Mouse (Mus musculus): ENCODE data around the gene Lyar. TPM values are rescaled to one million over a fixed set of nuclear protein-coding genes. Genes with fewer than 3 reads are reported as not detected.

Gene Lyar
- total and polyA plus RNA-seq, 3 experiments = 134 to 314 (median 195) TPM

DNA sequence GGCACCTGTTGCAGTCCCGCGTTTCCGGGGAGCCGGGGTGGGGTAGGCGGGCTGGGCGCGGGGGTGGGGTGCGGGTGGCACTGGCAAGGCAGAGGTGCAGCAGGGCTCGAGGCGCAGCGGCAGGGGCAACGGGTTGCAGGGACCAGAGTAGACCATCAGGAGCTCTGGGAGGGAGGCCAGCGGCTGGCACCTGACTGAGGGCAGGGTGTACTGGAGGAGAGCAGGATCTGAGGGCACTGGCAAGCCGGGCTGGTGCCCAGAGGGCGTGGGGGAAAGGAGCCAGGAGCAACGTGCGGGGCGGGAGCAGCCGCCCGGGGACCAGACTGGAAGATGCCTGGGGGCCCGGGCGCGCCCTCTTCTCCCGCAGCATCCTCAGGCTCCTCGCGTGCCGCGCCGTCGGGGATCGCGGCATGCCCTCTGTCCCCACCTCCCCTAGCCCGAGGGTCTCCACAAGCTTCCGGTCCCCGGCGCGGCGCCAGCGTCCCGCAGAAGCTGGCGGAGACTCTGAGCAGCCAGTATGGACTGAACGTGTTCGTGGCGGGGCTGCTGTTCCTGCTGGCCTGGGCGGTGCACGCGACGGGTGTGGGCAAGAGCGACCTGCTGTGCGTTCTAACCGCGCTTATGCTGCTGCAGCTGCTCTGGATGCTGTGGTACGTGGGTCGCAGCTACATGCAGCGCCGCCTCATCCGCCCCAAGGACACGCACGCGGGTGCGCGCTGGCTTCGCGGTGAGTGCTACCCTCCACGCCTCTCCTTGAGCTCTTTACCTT is 57.0 kb downstream of the Lyar start:
- H3K9ac ChIP-seq (ENCODE audit: insufficient read depth, low read depth) = no peak overlapping the region
- in situ Hi-C loops (cut with MboI; ENCODE audit: low pct_ligation_motif_present, low pct_unique_long_range_greater_than_20kb, low sequenced_read_pairs) = no loop called here
- peaks cover 0 to 8% of the 10 kb centered on the region in 2 experiments for H3K36me3 ChIP-seq (replicated peaks in 1 of 2; ENCODE audit: control insufficient read depth in 1 of 2, insufficient read depth in 1 of 2, low read length in 1 of 2)
- peaks cover 2 to 5% of the 10 kb centered on the region in 2 experiments; a peak in 1 of 4 replicates for H3K4me1 ChIP-seq (ENCODE audit: control insufficient read depth in 1 of 2, insufficient read depth in 2 of 2)
- H3K4me3 ChIP-seq (replicated peaks in 1 of 3; ENCODE audit: low read depth in 2 of 3, low read length in 2 of 3, poor library complexity in 1 of 3) = no peak overlapping the region
- dilution Hi-C loops (cut with MboI; ENCODE audit: extremely low pct_ligation_motif_present, extremely low pct_unique_long_range_greater_than_20kb, low sequenced_read_pairs) = no loop called here
- no peak overlapping the region for H3K4me2 ChIP-seq (ENCODE audit: insufficient read depth, low read depth, poor library complexity, severe bottlenecking)
- no peaks in the 10 kb centered on the region for H3K9me3 ChIP-seq (replicated peaks; ENCODE audit: low read length)
- no peaks in the 10 kb centered on the region for H3K79me2 ChIP-seq (replicated peaks; ENCODE audit: control insufficient read depth, extremely low read depth, insufficient read depth, poor library complexity, severe bottlenecking)
- no peak for TF ChIP-seq NELFE (IDR thresholded peaks at IDR 0.05; ENCODE audit: low read depth, low read length)
- no peak for TF ChIP-seq POLR2A (IDR thresholded peaks at IDR 0.05; ENCODE audit: low read depth, low read length)
- TF ChIP-seq BHLHE40 (IDR thresholded peaks at IDR 0.05; ENCODE audit: low read depth, low read length) = no peak
- DNase-seq (ENCODE audit: extremely low read depth) = no peak
- H3K27me3 ChIP-seq (replicated peaks) = no peaks in the 10 kb centered on the region
- no peak overlapping the region for H3K27ac ChIP-seq (ENCODE audit: insufficient read depth, low read depth)

DNA sequence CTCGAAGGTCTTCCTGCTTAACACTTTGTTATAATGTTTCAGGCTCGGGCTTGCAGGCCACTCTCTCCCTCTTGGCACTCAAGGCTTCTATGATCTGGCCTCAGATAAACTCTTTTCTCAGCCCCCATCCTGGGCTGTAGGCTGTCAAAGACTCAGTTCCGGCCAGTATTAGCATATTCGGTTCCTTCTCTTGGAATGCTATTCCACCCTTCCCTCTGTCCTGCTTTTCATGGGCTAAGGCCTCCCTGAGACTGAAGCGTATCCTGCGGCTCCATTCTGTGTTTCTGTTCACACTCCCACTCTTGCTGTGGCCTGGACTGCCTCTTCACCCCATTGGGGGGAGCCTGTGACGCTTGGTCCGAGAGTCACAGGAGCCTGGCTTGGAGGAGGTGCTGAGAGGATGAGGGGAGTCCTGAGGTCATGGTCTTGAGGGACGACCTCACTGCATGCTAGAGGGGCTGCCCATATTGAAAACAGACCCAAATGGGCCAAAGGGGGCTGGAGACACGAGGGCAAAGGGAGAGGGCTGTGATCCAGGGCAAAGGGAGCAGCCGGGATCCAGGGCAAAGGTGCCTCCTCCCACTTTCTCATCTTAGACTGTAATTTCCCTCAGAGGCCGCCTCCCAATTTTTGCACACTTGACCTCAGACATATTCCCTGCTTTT is 57.8 kb downstream of the Lyar start:
- dilution Hi-C loops (cut with MboI; ENCODE audit: extremely low pct_ligation_motif_present, extremely low pct_unique_long_range_greater_than_20kb, low sequenced_read_pairs) = no loop called here
- DNase-seq (ENCODE audit: extremely low read depth) = no peak
- no peaks in the 10 kb centered on the region for H3K79me2 ChIP-seq (replicated peaks; ENCODE audit: control insufficient read depth, extremely low read depth, insufficient read depth, poor library complexity, severe bottlenecking)
- H3K36me3 ChIP-seq (replicated peaks in 1 of 2; ENCODE audit: control insufficient read depth in 1 of 2, insufficient read depth in 1 of 2, low read length in 1 of 2) = peaks cover 0 to 4% of the 10 kb centered on the region in 2 experiments
- H3K4me3 ChIP-seq (replicated peaks in 1 of 3; ENCODE audit: low read depth in 2 of 3, low read length in 2 of 3, poor library complexity in 1 of 3) = no peak overlapping the region
- no peak overlapping the region for H3K9ac ChIP-seq (ENCODE audit: insufficient read depth, low read depth)
- H3K4me1 ChIP-seq (ENCODE audit: control insufficient read depth in 1 of 2, insufficient read depth in 2 of 2) = peaks cover 2 to 5% of the 10 kb centered on the region in 2 experiments; a peak in 1 of 4 replicates
- no peaks in the 10 kb centered on the region for H3K27me3 ChIP-seq (replicated peaks)
- H3K4me2 ChIP-seq (ENCODE audit: insufficient read depth, low read depth, poor library complexity, severe bottlenecking) = no peak overlapping the region
- H3K27ac ChIP-seq (ENCODE audit: insufficient read depth, low read depth) = no peak overlapping the region
- TF ChIP-seq UBTF (IDR thresholded peaks at IDR 0.05; ENCODE audit: low read depth, low read length) (no peak), ELF1 (IDR thresholded peaks at IDR 0.05; ENCODE audit: low read depth, low read length) (no peak), ZNF384 (IDR thresholded peaks at IDR 0.05; ENCODE audit: low read depth, low read length) (no peak), RCOR1 (conservative IDR thresholded peaks at IDR 0.05; ENCODE audit: low read depth, low read length) (no peak), USF2 (conservative IDR thresholded peaks at IDR 0.05; ENCODE audit: low read depth, low read length) (no peak), POLR2A (IDR thresholded peaks at IDR 0.05; ENCODE audit: low read depth, low read length) (no peak), NELFE (IDR thresholded peaks at IDR 0.05; ENCODE audit: low read depth, low read length) (no peak), MYC (IDR thresholded peaks at IDR 0.05; ENCODE audit: low read depth, low read length) (no peak), EP300 (IDR thresholded peaks at IDR 0.05; ENCODE audit: low read length) (no peak), ETS1 (conservative IDR thresholded peaks at IDR 0.05; ENCODE audit: low read depth, low read length) (no peak), JUND (conservative IDR thresholded peaks at IDR 0.05; ENCODE audit: low read depth, low read length) (no peak), ZMIZ1 (IDR thresholded peaks at IDR 0.05; ENCODE audit: low read depth, low read length) (no peak), BHLHE40 (IDR thresholded peaks at IDR 0.05; ENCODE audit: low read depth, low read length) (no peak), SIN3A (IDR thresholded peaks at IDR 0.05; ENCODE audit: low read length) (no peak), MEF2A (IDR thresholded peaks at IDR 0.05; ENCODE audit: borderline replicate concordance, low read depth, low read length) (no peak), CHD2 (IDR thresholded peaks at IDR 0.05; ENCODE audit: low read length) (no peak)
- no peaks in the 10 kb centered on the region for H3K9me3 ChIP-seq (replicated peaks; ENCODE audit: low read length)
- in situ Hi-C loops (cut with MboI; ENCODE audit: low pct_ligation_motif_present, low pct_unique_long_range_greater_than_20kb, low sequenced_read_pairs) = no loop called here

Measured in CH12.LX (cell line).